Mouse (Mus musculus) thymus, postnatal 10 days (tissue): ENCODE results near the gene Trpc4.

Experiments
- DNase-seq, 2 experiments: peaks; one replicate each; pipeline ENCODE4 v3.0.0; 2021; ENCODE audit warnings: low spot score in 2 of 2

Trpc4 gene

GRCm38 (mm10) chr3:54155639-54156315 lies at the start of gene Trpc4:
Gene Trpc4, plus strand, starts transcription at chr3:54156035.
- no peak for DNase-seq

DNA sequence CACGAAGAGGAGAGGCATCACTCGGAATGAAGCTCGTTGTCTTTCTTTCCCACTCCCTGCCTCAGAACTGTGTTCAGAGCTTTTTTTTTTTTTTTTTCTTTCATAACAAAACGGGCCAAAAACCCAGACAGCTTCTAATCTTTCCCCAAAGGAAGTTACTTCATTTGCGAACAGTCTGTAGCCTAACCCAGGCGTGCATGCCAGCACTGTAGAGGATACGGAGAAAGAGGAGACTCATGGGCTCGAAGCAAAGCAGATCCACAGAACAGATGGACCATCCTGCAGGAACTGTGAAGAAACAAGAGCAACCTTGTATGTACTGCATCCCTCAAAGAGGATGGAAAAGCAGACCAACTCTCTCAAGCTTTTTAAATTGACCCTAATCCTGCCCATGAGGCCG lies 44.3 kb upstream of the Trpc4 start:
- DNase-seq, result no peak

DNA sequence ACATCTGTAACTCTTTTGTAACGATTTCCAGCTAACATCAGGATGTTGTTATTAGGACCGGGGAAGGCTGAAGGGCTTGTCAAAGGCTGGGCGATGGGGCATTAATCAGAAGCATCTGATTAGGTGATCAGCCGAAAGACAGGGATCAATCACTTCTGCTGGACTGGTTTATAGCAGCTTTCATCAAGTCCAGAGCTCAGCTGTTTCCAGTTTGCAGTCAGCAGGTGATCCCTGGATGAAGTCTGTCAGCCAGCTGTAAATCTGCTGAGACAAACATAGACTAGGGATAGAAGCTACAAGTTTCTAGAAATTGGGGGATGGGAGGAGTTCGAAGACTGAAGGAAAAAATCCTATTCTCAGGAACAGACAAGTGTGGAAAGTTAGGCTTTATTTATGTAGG lies 20.5 kb upstream of the Trpc4 start:
- DNase-seq, result no peak

- no peak for DNase-seq
Observed at GRCm38 (mm10) chr3:54141376-54141775, 14.5 kb upstream of the Trpc4 start.

DNA sequence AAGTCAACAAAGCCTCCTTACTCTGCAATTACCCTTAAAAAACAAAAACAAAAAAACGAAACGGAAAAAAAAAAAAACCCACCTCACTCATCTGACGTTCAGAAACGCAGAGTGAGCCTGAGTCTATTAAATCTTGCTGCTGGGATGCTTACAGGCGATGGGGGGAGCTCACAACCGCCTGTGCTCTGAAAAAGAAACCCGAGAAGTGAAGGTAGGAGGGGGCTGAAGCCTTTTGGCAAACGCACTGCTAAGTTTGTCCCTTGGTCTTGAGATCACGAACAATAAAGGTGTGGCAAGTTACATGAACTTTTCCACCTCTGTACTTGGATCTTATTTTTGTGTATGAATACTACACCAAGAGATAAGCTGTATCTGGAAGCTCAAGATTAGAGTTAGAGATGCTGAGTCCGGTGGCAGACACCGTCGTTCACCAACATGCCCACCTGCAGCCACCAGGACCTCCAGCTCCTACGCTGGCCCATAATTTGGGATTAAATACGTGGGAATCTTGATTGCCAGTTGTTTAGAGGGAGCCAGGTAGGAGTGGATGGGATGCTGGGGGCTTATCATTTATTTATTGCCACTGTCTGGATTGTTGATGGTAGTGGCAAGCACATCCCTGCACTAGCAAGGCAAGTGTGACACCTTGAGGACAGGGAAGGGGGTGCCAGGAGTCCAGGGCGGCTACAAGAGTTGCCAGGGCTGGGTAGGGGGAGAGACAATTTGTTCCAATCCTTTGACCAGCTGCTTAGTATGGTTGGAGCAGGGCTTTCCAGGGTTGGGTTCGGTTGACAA lies 794 bp upstream of the Trpc4 start:
- no peak for DNase-seq

GRCm38 (mm10) chr3:54156316-54157000 lies 623 bp downstream of the Trpc4 start:
- no peak for DNase-seq

DNA sequence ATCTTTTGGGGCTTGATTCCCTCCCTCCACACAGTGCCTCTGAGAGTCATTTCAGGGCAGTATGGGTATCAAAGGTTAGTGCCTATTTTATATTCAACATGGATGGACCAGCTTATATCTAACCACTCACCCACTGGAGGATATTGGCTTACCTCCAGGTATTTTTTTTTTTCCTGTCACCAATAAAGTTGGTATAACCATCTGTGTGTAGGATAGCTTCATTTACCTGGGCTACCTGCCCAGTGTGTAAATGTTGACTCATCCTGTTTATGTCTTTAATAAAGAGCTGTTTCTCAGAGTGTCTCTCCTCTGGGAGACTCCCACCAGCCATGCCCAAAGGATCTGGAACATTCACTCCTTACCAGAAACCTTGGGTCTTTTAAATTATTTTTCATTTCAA lies 14.9 kb downstream of the Trpc4 start:
- no peak for DNase-seq

- no peak for DNase-seq
Observed at GRCm38 (mm10) chr3:54177296-54177695, 21.5 kb downstream of the Trpc4 start.

DNA sequence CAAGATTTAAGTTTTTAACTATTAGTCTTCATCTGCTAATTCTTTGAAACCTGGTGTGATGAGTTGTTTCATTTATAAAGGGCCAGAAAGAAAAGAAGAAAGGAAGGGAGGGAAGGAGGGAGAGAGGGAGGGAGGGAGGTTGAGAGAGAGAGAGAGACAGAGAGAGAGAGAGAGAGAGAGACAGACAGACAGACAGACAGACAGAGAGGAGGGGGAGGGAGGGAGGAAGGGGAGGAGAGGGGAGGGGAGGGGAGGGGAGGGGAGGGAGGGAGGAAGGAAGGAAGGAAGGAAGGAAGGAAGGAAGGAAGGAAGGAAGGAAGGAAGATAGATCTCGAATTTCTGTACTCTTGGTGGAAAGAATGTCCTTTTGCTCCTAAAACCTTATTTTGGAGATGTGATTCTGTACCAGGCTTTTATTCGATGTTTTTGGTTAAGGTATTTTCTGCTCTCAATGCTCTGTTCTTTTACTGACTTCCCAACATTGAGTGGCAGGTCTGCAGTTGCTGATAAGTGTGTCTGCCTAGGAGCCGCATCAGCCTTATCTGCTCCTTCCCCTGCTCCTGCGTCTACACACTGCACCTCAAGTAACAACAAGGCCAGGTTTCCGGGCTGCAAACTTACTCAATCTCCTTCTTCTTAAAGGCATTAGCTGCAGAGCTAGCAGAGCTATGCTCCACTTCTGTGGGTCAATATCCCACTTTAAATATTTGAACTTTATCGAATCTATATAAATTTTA lies 35.3 kb downstream of the Trpc4 start:
- no peak for DNase-seq

GRCm38 (mm10) chr3:54201231-54201630 lies 45.4 kb downstream of the Trpc4 start:
- no peak for DNase-seq

GRCm38 (mm10) chr3:54204386-54204785 lies 48.6 kb downstream of the Trpc4 start:
- no peak for DNase-seq

GRCm38 (mm10) chr3:54210112-54210511 lies 54.3 kb downstream of the Trpc4 start:
- DNase-seq, result no peak

DNA sequence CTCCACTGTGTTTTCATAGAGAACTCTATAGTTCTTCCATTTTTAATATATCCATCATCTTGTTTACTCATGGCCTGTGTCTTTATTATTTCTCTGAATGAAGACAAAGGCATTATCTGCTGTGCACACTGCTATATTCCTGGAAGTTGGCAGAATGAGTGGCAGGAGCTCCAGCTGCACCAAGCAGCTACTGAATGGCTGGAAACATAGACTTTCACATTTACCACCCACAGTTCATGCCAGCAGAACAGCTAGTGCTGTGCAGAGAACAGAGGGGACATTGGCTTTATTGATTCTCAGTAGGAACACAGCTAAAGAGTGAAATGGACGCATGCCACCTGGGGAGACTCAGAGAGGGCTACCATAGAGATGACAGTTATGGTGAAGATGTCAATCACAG lies 55.6 kb downstream of the Trpc4 start:
- no peak for DNase-seq

DNA sequence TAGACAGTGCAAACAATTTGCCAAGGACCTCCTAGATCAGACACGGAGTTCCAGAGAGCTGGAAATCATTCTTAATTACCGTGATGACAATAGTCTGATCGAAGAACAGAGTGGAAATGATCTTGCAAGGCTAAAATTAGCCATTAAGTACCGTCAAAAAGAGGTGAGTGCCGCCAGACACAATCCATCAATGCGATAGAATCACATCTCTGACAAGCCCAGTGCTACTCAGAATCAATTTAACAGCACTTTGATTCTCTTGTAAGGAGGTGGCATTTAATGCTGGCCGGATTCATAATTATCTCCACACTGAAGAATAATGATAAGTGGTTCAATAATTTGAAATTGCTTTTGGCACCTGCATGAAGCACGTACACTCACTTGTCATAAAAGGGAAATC lies 66.7 kb downstream of the Trpc4 start:
- no peak for DNase-seq

DNA sequence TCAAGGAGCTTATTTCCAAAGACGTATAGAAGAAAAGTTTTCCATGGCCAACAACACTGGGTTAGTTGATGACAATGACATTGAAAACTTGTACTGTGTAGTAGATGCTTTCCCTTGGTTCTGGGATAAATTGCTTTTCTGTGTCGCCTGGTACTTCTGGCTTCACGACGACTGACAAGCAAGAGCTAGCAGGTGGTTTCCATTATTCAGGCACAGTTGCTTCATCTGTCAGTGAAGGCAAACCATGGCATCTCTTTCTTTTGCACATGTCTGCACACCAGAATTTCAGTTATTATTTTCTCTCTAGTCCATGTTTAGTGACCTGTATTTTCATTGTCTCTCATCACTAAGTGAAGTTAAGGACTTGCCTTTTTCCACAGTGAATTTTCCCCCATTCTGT lies 72.6 kb downstream of the Trpc4 start:
- no peak for DNase-seq

DNA sequence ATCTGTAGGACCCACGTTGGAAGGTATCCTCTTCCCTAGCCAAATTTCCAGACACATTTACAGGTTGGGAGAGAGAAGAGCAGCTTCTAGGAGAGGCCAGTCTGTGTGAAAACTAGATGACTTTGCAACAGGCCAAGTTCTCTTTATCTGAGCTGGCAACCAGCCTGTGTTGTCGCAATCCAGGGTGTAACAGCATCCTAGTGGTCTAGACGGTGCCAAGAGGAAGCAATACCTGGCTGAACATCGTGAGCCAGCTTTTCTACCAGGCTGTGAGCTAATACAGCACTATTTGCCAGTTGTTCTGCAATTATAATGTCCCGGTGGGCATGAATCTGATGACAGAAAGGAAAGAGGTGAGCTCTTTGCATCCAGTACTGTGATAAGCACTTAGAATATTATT lies 83.1 kb downstream of the Trpc4 start:
- no peak for DNase-seq

- DNase-seq, result no peak
Observed at GRCm38 (mm10) chr3:54239426-54239825, 83.6 kb downstream of the Trpc4 start.

DNA sequence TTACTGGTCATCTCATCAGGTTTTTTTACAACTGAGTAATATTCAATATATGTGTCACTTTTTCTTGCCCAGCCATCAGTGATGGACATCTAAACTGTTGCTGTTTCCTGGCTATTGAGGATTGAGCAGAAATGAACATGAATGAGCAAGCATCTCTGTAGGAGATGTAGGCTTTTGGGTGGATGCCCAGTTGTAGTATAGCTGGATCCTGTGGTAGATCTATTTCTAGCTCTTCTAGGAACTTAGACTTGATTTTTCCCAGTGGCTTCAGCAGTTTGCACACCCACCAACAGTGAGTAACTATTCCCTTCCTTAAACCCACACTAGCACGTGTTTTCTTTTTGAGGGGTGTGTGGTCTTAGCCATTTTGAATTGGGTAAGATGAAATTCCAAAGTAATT lies 87.3 kb downstream of the Trpc4 start:
- DNase-seq, result no peak

- no peak for DNase-seq
Observed at GRCm38 (mm10) chr3:54244729-54245465, 89.1 kb downstream of the Trpc4 start.

DNA sequence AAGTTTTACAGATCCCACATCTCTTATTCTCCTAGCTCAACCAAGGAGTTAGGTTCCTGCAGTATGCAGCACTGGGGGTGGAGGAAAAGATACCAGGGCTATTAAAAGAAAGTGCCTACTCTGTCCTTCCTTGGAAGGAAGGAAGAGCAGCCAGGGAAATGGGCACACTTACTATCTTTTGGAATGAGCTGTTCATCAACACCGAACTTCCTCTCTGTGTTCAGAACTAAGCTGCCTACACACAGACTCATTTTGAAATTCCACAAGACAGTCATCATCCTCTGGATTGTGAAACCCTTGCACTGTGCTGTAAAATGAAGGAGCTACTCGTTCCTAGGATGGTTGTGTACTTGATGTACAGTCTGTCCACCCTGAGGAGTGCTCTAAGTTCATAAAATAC lies 90.6 kb downstream of the Trpc4 start:
- no peak for DNase-seq

GRCm38 (mm10) chr3:54249311-54249710 lies 93.5 kb downstream of the Trpc4 start:
- DNase-seq, result no peak
